Mouse (Mus musculus) Patski (cell line): Measurements from ENCODE around the gene Rnf31. TPM values are rescaled to one million over a fixed set of nuclear protein-coding genes. Genes with fewer than 3 reads are reported as not detected.

Source experiments
- ATAC-seq: fragments of 100-300 bp; one replicate; pipeline ENCODE4 v1.8.0; 2021
- CTCF ChIA-PET: fragments of 350-600 bp; sonication (Branson Sonifier 250); formaldehyde crosslinking; loops from one replicate; lab custom pipeline; 2022; ENCODE audit warnings: inconsistent platforms; lab: Charles Lee
- POLR2A ChIA-PET: fragments of 350-600 bp; sonication (Branson Sonifier 250); formaldehyde crosslinking; loops from one replicate; lab custom pipeline; 2022; ENCODE audit warnings: antibody characterized with exemption, inconsistent platforms; lab: Charles Lee
- DNase-seq: peaks from one replicate; pipeline ENCODE4 v3.0.0-alpha.2; 2011; ENCODE audit warnings: low read depth, low spot score
- H3K27me3 ChIP-seq: fragments of 371-371 bp; one replicate; pipeline ENCODE4 v1.5.1; 2021
- CTCF ChIP-seq: fragments of 100-300 bp; IDR thresholded peaks from one replicate; pipeline ENCODE4 v1.5.1; 2021
- in situ Hi-C: fragments of 300-500 bp; cut with MboI; formaldehyde crosslinking; loops from 3 replicates; pipeline ENCODE4 v1.11.1; 2018; ENCODE audit warnings: low pct_unique_long_range_greater_than_20kb, mixed read lengths
- polyA plus RNA-seq: library from polyadenylated mRNA; unstranded; gene quantifications from one replicate; pipeline ENCODE4 v1.2.3, GENCODE M21; 2021

Rnf31 gene
- polyA plus RNA-seq, 1 experiment from 2014 or later, result 28.0 TPM

GRCm38 (mm10) chr14:55575302-55575701 is 16.2 kb upstream of the Rnf31 start, which contains the start of gene Fitm1:
Gene Fitm1 (plus strand): TSS chr14:55575617.
- in situ Hi-C loops, result loop anchor here (25.0 kb wide), 1 partner anchor 688 kb away; the partner anchor contains the start of genes Bcl2l2, Gm20521, Pabpn1 and Ppp1r3e
- ATAC-seq (no peak), DNase-seq (no peak)
- ChIA-PET POLR2A (no interaction called here), CTCF (interaction anchor here (1.1 to 1.2 kb wide), 2 partner anchors 13 to 78 kb away, joined by 3 to 5 read pairs; no protein-coding TSS in a partner anchor)
- TF ChIP-seq CTCF, result no peak
- no peaks in the 10 kb centered on the region for H3K27me3 ChIP-seq

DNA sequence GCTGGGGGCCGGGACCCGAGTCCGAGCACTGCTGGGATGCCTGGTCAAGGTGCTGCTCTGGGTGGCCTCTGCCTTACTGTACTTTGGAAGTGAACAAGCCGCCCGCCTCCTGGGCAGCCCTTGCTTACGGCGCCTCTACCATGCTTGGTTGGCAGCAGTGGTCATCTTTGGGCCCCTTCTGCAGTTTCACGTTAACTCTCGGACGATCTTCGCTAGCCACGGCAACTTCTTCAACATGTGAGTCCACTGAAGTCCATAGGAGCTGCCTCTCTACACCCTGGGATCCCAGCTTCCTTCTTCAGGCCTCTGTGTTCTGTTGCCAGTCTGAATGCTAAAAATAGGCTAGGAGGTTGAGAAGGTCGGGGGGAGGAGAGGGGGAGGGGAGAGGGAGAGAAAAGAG is 15.8 kb upstream of the Rnf31 start:
- POLR2A ChIA-PET, result interaction anchor here (4.5 kb wide), 1 partner anchor 15 kb away, joined by 19 read pairs; the partner anchor contains the start of genes A730061H03Rik and Dcaf11
- H3K27me3 ChIP-seq, result no peaks in the 10 kb centered on the region
- ATAC-seq, result no peak
- in situ Hi-C loops, result loop anchor here (25.0 kb wide), 1 partner anchor 688 kb away; the partner anchor contains the start of genes Bcl2l2, Gm20521, Pabpn1 and Ppp1r3e
- no peak for DNase-seq
- CTCF ChIA-PET, result interaction anchor here (1.2 kb wide), 1 partner anchor 78 kb away, joined by 3 read pairs; no protein-coding TSS in a partner anchor
- no peak for TF ChIP-seq CTCF

DNA sequence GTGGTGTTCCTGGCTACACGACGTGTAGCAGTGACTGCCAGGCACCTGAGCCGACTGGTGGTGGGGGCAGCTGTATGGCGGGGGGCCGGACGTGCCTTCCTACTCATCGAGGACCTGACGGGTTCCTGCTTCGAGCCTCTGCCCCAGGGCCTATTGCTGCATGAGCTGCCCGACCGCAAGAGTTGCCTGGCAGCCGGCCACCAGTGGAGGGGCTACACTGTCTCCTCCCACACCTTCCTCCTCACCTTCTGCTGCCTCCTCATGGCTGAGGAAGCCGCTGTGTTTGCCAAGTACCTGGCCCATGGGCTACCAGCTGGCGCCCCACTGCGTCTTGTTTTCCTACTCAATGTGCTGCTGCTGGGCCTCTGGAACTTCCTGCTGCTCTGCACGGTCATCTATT is 15.1 kb upstream of the Rnf31 start:
- in situ Hi-C loops, result loop anchor here (25.0 kb wide), 1 partner anchor 689 kb away; the partner anchor contains the start of genes Bcl2l2, Gm20521, Pabpn1 and Ppp1r3e
- CTCF ChIA-PET, result interaction anchor here (1.2 kb wide), 1 partner anchor 79 kb away, joined by 3 read pairs; no protein-coding TSS in a partner anchor
- POLR2A ChIA-PET, result interaction anchor here (4.5 kb wide), 1 partner anchor 15 kb away, joined by 19 read pairs; the partner anchor contains the start of genes A730061H03Rik and Dcaf11
- ATAC-seq, result no peak
- no peak for DNase-seq
- TF ChIP-seq CTCF, result no peak
- no peaks in the 10 kb centered on the region for H3K27me3 ChIP-seq

GRCm38 (mm10) chr14:55577871-55578667 is 13.4 kb upstream of the Rnf31 start, which contains the start of gene Psme1:
Gene Psme1 (plus strand): TSS chr14:55578123.
- in situ Hi-C loops, result loop anchor here (25.0 kb wide), 1 partner anchor 691 kb away; the partner anchor contains the start of genes Bcl2l2, Gm20521, Pabpn1 and Ppp1r3e
- TF ChIP-seq CTCF, result no peak
- peak; percentile 84 for ATAC-seq
- DNase-seq, result no peak
- CTCF ChIA-PET, result interaction anchor here (1.4 to 1.9 kb wide), 3 partner anchors 12 to 22 kb away, joined by 3 to 11 read pairs (median 8); partner anchors contain the start of gene Psme2
- POLR2A ChIA-PET, result interaction anchor here (2.0 to 4.5 kb wide), 2 partner anchors 13 to 17 kb away, joined by 7 to 19 read pairs; partner anchors contain the start of genes A730061H03Rik, Dcaf11, Psme2 and Rnf31
- no peaks in the 10 kb centered on the region for H3K27me3 ChIP-seq

DNA sequence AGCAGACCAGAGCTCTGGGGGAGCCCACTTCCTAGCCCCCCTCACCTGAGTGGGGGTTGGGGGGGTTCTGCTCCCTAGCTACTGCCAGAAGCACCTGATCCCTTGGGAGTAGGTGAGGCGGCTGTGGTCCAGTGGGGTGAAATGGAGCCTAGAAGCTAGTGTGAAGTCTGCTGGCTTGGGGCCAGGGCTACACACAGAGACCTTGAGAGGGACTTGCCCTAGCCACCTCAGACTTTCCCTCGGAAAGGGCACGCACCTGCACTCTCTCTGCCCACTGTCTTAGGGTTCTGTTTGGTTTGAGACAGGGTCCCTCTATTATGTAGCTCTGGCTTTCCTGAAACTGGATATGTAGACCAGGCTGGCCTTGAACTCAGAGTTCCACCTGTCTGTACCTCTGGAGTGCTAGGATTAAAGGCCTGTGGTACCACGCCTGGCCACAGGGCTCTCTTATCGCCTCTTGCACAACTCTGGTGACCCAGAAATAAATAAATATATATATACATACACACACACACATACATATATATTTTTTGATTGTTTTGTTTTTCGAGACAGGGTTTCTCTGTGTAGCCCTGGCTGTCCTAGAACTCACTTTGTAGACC is 12.7 kb upstream of the Rnf31 start:
- ATAC-seq (peak; percentile 26), DNase-seq (no peak)
- no peak for TF ChIP-seq CTCF
- ChIA-PET CTCF (interaction anchor here (1.4 to 1.9 kb wide), 3 partner anchors 12 to 22 kb away, joined by 3 to 11 read pairs (median 8); partner anchors contain the start of gene Psme2), POLR2A (interaction anchor here (0.6 to 4.5 kb wide), 3 partner anchors 12 to 1088 kb away, joined by 3 to 19 read pairs (median 7); partner anchors contain the start of genes A730061H03Rik, Dcaf11, Psme2 and Rnf31)
- in situ Hi-C loops, result loop anchor here (25.0 kb wide), 1 partner anchor 691 kb away; the partner anchor contains the start of genes Bcl2l2, Gm20521, Pabpn1 and Ppp1r3e
- H3K27me3 ChIP-seq, result no peaks in the 10 kb centered on the region

DNA sequence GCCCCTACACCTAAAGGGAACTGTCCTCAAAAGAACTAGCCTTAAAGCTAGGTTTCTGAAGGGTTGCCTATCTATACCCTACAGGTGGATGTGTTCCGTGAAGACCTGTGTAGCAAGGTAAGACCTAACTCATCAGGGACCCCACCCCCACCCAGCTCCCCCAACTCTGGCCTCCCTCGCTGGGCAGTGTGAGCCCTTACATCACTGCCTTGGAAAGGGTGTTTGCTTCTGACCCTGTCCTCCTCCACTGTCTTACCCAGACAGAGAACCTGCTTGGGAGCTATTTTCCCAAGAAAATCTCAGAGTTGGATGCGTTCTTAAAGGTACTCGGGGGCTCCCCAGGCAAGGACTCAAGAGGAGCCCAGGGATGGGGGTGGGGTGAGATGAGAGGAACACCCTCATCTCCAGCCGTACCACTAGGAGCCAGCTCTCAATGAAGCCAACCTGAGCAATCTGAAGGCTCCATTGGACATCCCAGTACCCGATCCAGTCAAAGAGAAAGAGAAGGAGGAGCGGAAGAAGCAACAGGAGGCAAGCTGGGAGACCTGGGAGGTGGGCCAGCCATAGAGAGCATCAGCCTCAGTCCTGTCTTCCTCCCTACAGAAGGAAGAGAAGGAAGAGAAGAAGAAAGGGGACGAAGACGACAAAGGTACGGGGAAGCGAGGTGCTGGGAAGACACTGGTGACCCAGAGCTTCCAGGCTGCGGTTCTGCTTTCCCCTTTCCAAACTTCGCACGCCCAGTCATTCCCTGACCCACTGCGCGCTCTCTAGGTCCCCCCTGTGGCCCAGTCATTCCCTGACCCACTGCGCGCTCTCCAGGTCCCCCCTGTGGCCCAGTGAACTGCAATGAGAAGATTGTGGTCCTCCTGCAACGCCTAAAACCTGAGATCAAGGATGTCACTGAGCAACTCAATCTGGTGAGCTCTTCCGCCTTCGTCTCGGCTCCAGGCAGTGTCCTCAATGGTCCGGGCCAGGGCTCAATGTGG is 11.7 kb upstream of the Rnf31 start:
- ChIA-PET CTCF (no interaction called here), POLR2A (interaction anchor here (0.6 to 4.5 kb wide), 3 partner anchors 11 to 1087 kb away, joined by 3 to 19 read pairs (median 7); partner anchors contain the start of genes A730061H03Rik, Dcaf11, Psme2 and Rnf31)
- DNase-seq (no peak), ATAC-seq (no peak)
- in situ Hi-C loops, result loop anchor here (25.0 kb wide), 1 partner anchor 693 kb away; the partner anchor contains the start of genes Bcl2l2, Gm20521, Pabpn1 and Ppp1r3e
- H3K27me3 ChIP-seq, result no peaks in the 10 kb centered on the region
- no peak for TF ChIP-seq CTCF

- in situ Hi-C loops, result loop anchor here (25.0 kb wide), 1 partner anchor 693 kb away; the partner anchor contains the start of genes Bcl2l2, Gm20521, Pabpn1 and Ppp1r3e
- CTCF ChIA-PET, result no interaction called here
- no peaks in the 10 kb centered on the region for H3K27me3 ChIP-seq
- no peak for DNase-seq
- ATAC-seq, result no peak
- POLR2A ChIA-PET, result no interaction called here
- TF ChIP-seq CTCF, result no peak
Observed at GRCm38 (mm10) chr14:55580731-55581130, 10.8 kb upstream of the Rnf31 start.

- TF ChIP-seq CTCF, result no peak
- CTCF ChIA-PET, result interaction anchor here (1.2 kb wide), 1 partner anchor 30 kb away, joined by 3 read pairs; no protein-coding TSS in a partner anchor
- ATAC-seq, result peak; percentile 49
- no peaks in the 10 kb centered on the region for H3K27me3 ChIP-seq
- DNase-seq, result no peak
- POLR2A ChIA-PET, result interaction anchor here (1.8 kb wide), 1 partner anchor 21 kb away, joined by 8 read pairs; the partner anchor contains the start of gene A730061H03Rik
- in situ Hi-C loops, result loop anchor here (25.0 kb wide), 1 partner anchor 695 kb away; the partner anchor contains the start of genes Bcl2l2, Gm20521, Pabpn1 and Ppp1r3e
Observed at GRCm38 (mm10) chr14:55581981-55582681, 9.4 kb upstream of the Rnf31 start.
